Mouse (Mus musculus): Measurements from ENCODE around the gene Serbp1. TPM values are rescaled to one million over a fixed set of nuclear protein-coding genes. Genes with fewer than 3 reads are reported as not detected.

The Serbp1 gene
- polyA plus RNA-seq, 1 experiment from 2014 or later: 175 TPM

DNA sequence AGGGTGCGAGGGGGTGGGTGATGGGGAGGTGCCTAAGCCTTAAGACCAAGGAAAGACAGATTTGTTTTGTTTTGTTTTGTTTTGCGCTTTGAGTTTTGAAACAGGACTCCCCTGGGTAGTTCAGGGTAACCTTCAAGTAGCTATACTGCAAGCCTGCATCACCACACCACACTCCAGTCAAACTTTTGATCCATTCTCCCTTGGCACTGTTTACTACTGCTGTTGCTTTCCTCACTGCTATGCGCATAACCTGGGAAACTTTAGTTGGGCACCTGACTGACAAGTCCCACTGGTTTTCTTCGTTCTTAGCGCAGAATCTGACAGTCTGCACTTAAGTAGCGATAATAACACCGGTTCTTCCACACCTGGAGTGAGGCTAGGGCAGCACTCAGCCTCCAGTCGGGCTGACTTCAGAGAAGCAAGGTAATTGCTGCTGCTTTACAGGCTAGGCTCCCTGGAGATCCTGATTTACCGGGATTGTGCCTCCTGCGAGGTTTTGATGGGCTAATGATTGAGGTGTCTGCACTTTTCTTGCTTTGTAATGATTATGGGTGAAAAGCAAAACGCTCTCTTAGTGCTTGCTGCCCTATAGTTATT is 8.0 kb upstream of the Serbp1 start:
- Histone ChIP-seq H3K36me3 (ENCODE audit: insufficient read depth, low read length) (no peaks in the 10 kb centered on the region), H3K4me2 (replicated peaks; ENCODE audit: low read depth, low read length) (no peak overlapping the region), H3K27me3 (replicated peaks; ENCODE audit: insufficient read depth, low read length) (no peaks in the 10 kb centered on the region), H3K4me1 (ENCODE audit: insufficient read depth, low read depth, low read length) (0 out of 2 replicates have a peak, but pooled peaks cover 3% of the 10 kb centered on the region), H3K9ac (replicated peaks; ENCODE audit: low read depth) (no peak overlapping the region), H3K27ac (ENCODE audit: low read length) (no peak overlapping the region), H3K4me3 (ENCODE audit: low read depth, low read length) (no peak overlapping the region), H3K9me3 (ENCODE audit: low read length) (no peaks in the 10 kb centered on the region)
- ATAC-seq (peak; percentile 33; the same call in 1 of the 2 replicates), DNase-seq (ENCODE audit: low spot score) (no peak)
- TF ChIP-seq CTCF (IDR thresholded peaks at IDR 0.05) (no peak), EP300 (IDR thresholded peaks at IDR 0.05) (no peak)
- 11% methylated on average over 11 of the region's 11 CpGs for WGBS

DNA sequence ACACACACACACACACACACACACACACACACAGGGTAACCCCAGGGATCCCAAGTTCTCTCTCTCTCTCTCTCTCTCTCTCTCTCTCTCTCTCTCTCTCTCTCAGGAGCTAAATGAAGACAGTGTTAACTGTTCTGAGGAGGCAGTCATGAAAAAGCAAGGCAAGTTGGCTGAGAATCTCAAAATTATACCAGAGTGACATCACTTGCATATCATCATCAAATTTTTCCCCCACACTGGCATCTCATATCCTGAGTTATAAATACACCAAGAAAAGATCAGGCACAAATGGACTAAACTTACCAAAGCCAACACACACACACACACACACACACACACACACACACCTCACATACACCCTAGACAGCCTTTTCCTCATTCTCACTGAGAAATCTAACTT is 7.0 kb upstream of the Serbp1 start:
- no peak for DNase-seq (ENCODE audit: low spot score)
- Histone ChIP-seq H3K4me3 (ENCODE audit: low read depth, low read length) (no peak overlapping the region), H3K9me3 (ENCODE audit: low read length) (no peaks in the 10 kb centered on the region), H3K36me3 (ENCODE audit: insufficient read depth, low read length) (no peaks in the 10 kb centered on the region), H3K27me3 (replicated peaks; ENCODE audit: insufficient read depth, low read length) (no peaks in the 10 kb centered on the region), H3K4me1 (ENCODE audit: insufficient read depth, low read depth, low read length) (0 out of 2 replicates have a peak, but pooled peaks cover 3% of the 10 kb centered on the region), H3K4me2 (replicated peaks; ENCODE audit: low read depth, low read length) (no peak overlapping the region), H3K27ac (ENCODE audit: low read length) (no peak overlapping the region), H3K9ac (replicated peaks; ENCODE audit: low read depth) (no peak overlapping the region)
- ATAC-seq: no peak
- no peak for TF ChIP-seq CTCF (IDR thresholded peaks at IDR 0.05)
- TF ChIP-seq EP300 (IDR thresholded peaks at IDR 0.05): no peak

- Histone ChIP-seq H3K27ac (ENCODE audit: low read length) (no peak overlapping the region), H3K36me3 (ENCODE audit: insufficient read depth, low read length) (no peaks in the 10 kb centered on the region), H3K4me3 (ENCODE audit: low read depth, low read length) (no peak overlapping the region), H3K4me1 (ENCODE audit: insufficient read depth, low read depth, low read length) (no peaks in the 10 kb centered on the region), H3K27me3 (replicated peaks; ENCODE audit: insufficient read depth, low read length) (no peaks in the 10 kb centered on the region), H3K9ac (replicated peaks; ENCODE audit: low read depth) (no peak overlapping the region), H3K9me3 (ENCODE audit: low read length) (no peaks in the 10 kb centered on the region), H3K4me2 (replicated peaks; ENCODE audit: low read depth, low read length) (no peak overlapping the region)
- 81% methylated on average over 3 of the region's 3 CpGs for WGBS
- ATAC-seq (no peak), DNase-seq (ENCODE audit: low spot score) (no peak)
- no peak for TF ChIP-seq EP300 (IDR thresholded peaks at IDR 0.05)
- TF ChIP-seq CTCF (IDR thresholded peaks at IDR 0.05): no peak
These were observed 2.3 kb upstream of the Serbp1 start for GRCm38 (mm10) chr6:67235649-67236048.

DNA sequence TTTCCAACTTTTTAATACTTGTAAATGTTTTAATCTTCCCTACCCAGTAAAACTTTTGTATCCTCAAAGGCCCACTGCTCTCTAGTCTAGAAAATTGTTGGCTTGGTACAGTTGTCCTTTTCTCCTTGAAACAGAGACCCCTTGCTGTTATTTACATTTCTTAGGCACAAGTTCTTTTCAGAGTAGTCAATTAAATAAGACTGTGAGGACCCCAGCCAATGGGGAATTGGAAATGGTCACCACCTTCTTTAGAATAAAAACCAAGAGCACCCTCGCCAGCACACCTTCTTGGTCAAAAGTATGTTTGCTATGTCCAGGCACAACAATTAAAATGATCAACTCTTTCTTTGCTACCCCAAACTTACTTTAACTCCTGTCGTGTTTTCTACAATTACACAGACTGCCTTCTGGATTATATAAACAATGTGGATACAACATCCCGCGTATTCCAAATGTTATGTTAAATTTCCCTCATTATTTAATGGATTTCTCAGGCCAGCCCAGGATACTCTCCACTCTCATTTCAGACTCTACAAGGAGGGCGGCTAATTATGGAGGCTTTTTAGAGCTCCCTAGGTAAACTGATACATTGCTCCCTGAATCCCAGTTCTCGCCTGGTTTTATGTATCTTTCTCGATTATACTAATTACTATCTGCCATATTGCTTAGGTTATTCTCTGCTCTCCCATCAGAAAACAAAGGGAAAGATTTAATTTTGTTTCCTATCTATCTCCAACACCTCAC is 1.3 kb upstream of the Serbp1 start:
- Histone ChIP-seq H3K9ac (replicated peaks; ENCODE audit: low read depth) (no peak overlapping the region), H3K36me3 (ENCODE audit: insufficient read depth, low read length) (no peaks in the 10 kb centered on the region), H3K4me3 (ENCODE audit: low read depth, low read length) (no peak overlapping the region), H3K27ac (ENCODE audit: low read length) (no peak overlapping the region), H3K4me1 (ENCODE audit: insufficient read depth, low read depth, low read length) (no peaks in the 10 kb centered on the region), H3K9me3 (ENCODE audit: low read length) (no peaks in the 10 kb centered on the region), H3K27me3 (replicated peaks; ENCODE audit: insufficient read depth, low read length) (no peaks in the 10 kb centered on the region), H3K4me2 (replicated peaks; ENCODE audit: low read depth, low read length) (no peak overlapping the region)
- DNase-seq (ENCODE audit: low spot score) (no peak), ATAC-seq (no peak)
- TF ChIP-seq EP300 (IDR thresholded peaks at IDR 0.05): no peak
- TF ChIP-seq CTCF (IDR thresholded peaks at IDR 0.05): no peak
- 75% methylated on average over 7 of the region's 7 CpGs for WGBS

GRCm38 (mm10) chr6:67241263-67241662 is 3.3 kb downstream of the Serbp1 start:
- TF ChIP-seq EP300 (IDR thresholded peaks at IDR 0.05) (no peak), CTCF (IDR thresholded peaks at IDR 0.05) (no peak)
- no peak overlapping the region for H3K9ac ChIP-seq (replicated peaks; ENCODE audit: low read depth)
- DNase-seq (ENCODE audit: low spot score) (no peak), ATAC-seq (no peak)
- no peaks in the 10 kb centered on the region for H3K27me3 ChIP-seq (replicated peaks; ENCODE audit: insufficient read depth, low read length)
- no peaks in the 10 kb centered on the region for H3K4me1 ChIP-seq (ENCODE audit: insufficient read depth, low read depth, low read length)
- H3K36me3 ChIP-seq (ENCODE audit: insufficient read depth, low read length): no peaks in the 10 kb centered on the region
- H3K4me3 ChIP-seq (ENCODE audit: low read depth, low read length): no peak overlapping the region
- 86% methylated on average over 3 of the region's 3 CpGs for WGBS
- no peak overlapping the region for H3K4me2 ChIP-seq (replicated peaks; ENCODE audit: low read depth, low read length)
- no peak overlapping the region for H3K27ac ChIP-seq (ENCODE audit: low read length)
- no peaks in the 10 kb centered on the region for H3K9me3 ChIP-seq (ENCODE audit: low read length)

- H3K27ac ChIP-seq (ENCODE audit: low read length): no peak overlapping the region
- no peaks in the 10 kb centered on the region for H3K4me1 ChIP-seq (ENCODE audit: insufficient read depth, low read depth, low read length)
- no peaks in the 10 kb centered on the region for H3K36me3 ChIP-seq (ENCODE audit: insufficient read depth, low read length)
- no peak overlapping the region for H3K4me3 ChIP-seq (ENCODE audit: low read depth, low read length)
- no peaks in the 10 kb centered on the region for H3K27me3 ChIP-seq (replicated peaks; ENCODE audit: insufficient read depth, low read length)
- H3K4me2 ChIP-seq (replicated peaks; ENCODE audit: low read depth, low read length): no peak overlapping the region
- no peak overlapping the region for H3K9ac ChIP-seq (replicated peaks; ENCODE audit: low read depth)
- no peaks in the 10 kb centered on the region for H3K9me3 ChIP-seq (ENCODE audit: low read length)
- ATAC-seq (no peak), DNase-seq (ENCODE audit: low spot score) (peak; percentile 8)
- WGBS: 76% methylated on average over 7 of the region's 7 CpGs
- no peak for TF ChIP-seq EP300 (IDR thresholded peaks at IDR 0.05)
These were observed 5.9 kb downstream of the Serbp1 start for GRCm38 (mm10) chr6:67243765-67244420.
